Mouse (Mus musculus): ENCODE measurements around the gene Amz2. TPM values are rescaled to one million over a fixed set of nuclear protein-coding genes. Genes with fewer than 3 reads are reported as not detected.

Gene Amz2
- polyA plus RNA-seq, 1 experiment from 2014 or later, result 50.1 TPM

DNA sequence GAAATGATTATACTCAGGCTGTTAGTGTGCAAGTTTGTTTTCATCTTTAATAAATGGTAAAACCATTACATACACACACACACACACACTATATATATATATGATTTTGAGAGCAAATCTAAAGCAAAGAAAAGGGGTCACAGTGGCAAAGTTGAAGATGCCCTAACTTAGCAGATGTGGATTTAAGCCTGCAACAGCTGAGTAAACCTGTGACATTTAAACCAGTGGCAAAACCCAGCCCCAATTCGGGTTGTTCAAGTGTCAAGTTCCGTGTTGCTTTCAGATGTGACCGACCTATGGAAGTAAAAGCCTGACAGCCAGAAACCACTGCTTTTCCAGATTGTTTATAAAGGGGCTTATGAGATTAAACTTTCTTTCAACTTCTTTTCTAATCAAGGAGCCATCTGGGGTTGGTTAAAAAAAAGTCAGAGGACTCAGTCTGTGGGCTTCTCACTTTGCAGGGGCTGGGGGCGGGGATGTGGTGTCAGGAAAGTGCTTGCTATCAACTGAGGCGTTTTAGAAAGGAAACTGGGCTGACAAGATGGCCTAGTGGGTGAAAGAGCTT is 16.5 kb downstream of the Amz2 start:
- Histone ChIP-seq H3K4me1 (ENCODE audit: control insufficient read depth, insufficient read depth, low read length) (no peaks in the 10 kb centered on the region), H3K4me3 (ENCODE audit: low read depth, low read length) (no peak overlapping the region), H3K4me2 (ENCODE audit: low read depth, severe bottlenecking) (no peak overlapping the region), H3K9ac (ENCODE audit: low read length) (no peak overlapping the region), H3K27me3 (ENCODE audit: control insufficient read depth, insufficient read depth, low read length) (no peaks in the 10 kb centered on the region), H3K27ac (replicated peaks; ENCODE audit: low read depth, low read length) (no peak overlapping the region), H3K36me3 (ENCODE audit: control insufficient read depth, insufficient read depth, low read length) (no peaks in the 10 kb centered on the region), H3K9me3 (ENCODE audit: control insufficient read depth, low read length) (no peaks in the 10 kb centered on the region)
- DNase-seq (ENCODE audit: low spot score) (no peak), ATAC-seq (ENCODE audit: insufficient number of reproducible peaks, low FRiP score, low TSS enrichment, low read depth) (no peak)
- WGBS, result 36% methylated on average over 5 of the region's 5 CpGs

- WGBS, result 94% methylated on average over 8 of the region's 8 CpGs
- Histone ChIP-seq H3K4me2 (ENCODE audit: low read depth, severe bottlenecking) (no peak overlapping the region), H3K9ac (ENCODE audit: low read length) (no peak overlapping the region), H3K36me3 (ENCODE audit: control insufficient read depth, insufficient read depth, low read length) (no peaks in the 10 kb centered on the region), H3K27ac (replicated peaks; ENCODE audit: low read depth, low read length) (no peak overlapping the region), H3K4me3 (ENCODE audit: low read depth, low read length) (no peak overlapping the region), H3K4me1 (ENCODE audit: control insufficient read depth, insufficient read depth, low read length) (no peaks in the 10 kb centered on the region), H3K27me3 (ENCODE audit: control insufficient read depth, insufficient read depth, low read length) (no peaks in the 10 kb centered on the region), H3K9me3 (ENCODE audit: control insufficient read depth, low read length) (no peaks in the 10 kb centered on the region)
- ATAC-seq (ENCODE audit: insufficient number of reproducible peaks, low FRiP score, low TSS enrichment, low read depth) (no peak), DNase-seq (ENCODE audit: low spot score) (no peak)
Observed at GRCm38 (mm10) chr11:109443468-109444263, 17.9 kb downstream of the Amz2 start.

- no peak overlapping the region for H3K9ac ChIP-seq (ENCODE audit: low read length)
- no peaks in the 10 kb centered on the region for H3K27me3 ChIP-seq (ENCODE audit: control insufficient read depth, insufficient read depth, low read length)
- no peaks in the 10 kb centered on the region for H3K4me1 ChIP-seq (ENCODE audit: control insufficient read depth, insufficient read depth, low read length)
- 65% methylated on average over 7 of the region's 7 CpGs for WGBS
- no peaks in the 10 kb centered on the region; the same call in 1 of the 2 replicates for H3K36me3 ChIP-seq (ENCODE audit: control insufficient read depth, insufficient read depth, low read length)
- no peak overlapping the region for H3K4me2 ChIP-seq (ENCODE audit: low read depth, severe bottlenecking)
- no peak for ATAC-seq (ENCODE audit: insufficient number of reproducible peaks, low FRiP score, low TSS enrichment, low read depth)
- H3K4me3 ChIP-seq (ENCODE audit: low read depth, low read length), result no peak overlapping the region
- no peaks in the 10 kb centered on the region for H3K9me3 ChIP-seq (ENCODE audit: control insufficient read depth, low read length)
- H3K27ac ChIP-seq (replicated peaks; ENCODE audit: low read depth, low read length), result no peak overlapping the region
- DNase-seq (ENCODE audit: low spot score), result peak; percentile 61
Observed at GRCm38 (mm10) chr11:109444600-109444999, 18.9 kb downstream of the Amz2 start.

DNA sequence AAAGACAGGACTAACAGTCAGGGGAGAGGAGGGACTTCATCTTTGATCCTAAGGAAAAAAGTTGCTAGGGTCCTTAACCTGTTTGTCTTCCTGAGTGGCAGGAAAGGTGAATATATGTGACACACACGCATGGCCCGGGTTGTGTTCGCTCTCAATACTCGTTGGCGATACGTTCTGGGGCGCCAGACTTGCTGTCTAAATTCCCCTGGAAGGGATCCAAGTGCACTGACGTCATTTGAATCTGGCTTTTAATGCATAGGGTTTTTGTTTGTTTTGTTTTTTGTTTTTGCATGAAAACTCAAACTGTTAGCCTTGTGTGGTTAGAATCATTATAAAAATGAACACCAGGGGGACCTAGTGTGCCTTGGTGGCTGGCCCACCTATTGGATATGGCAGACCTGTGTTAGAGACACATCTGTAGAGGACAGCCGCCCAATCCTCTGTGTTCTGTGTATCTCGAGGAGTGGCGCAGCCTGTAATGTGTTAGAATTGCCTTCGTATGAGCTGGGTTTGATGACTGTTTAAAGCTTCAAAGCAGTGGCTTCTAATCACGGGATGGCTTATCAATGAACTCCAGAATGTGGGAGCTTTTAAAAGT is 19.8 kb downstream of the Amz2 start:
- WGBS, result 56% methylated on average over 13 of the region's 13 CpGs
- DNase-seq (ENCODE audit: low spot score), result peak; percentile 43
- no peaks in the 10 kb centered on the region; the same call in 1 of the 2 replicates for H3K36me3 ChIP-seq (ENCODE audit: control insufficient read depth, insufficient read depth, low read length)
- no peaks in the 10 kb centered on the region for H3K27me3 ChIP-seq (ENCODE audit: control insufficient read depth, insufficient read depth, low read length)
- no peak overlapping the region for H3K4me2 ChIP-seq (ENCODE audit: low read depth, severe bottlenecking)
- no peak overlapping the region for H3K9ac ChIP-seq (ENCODE audit: low read length)
- no peak overlapping the region for H3K4me3 ChIP-seq (ENCODE audit: low read depth, low read length)
- H3K9me3 ChIP-seq (ENCODE audit: control insufficient read depth, low read length), result no peaks in the 10 kb centered on the region
- no peak overlapping the region for H3K27ac ChIP-seq (replicated peaks; ENCODE audit: low read depth, low read length)
- ATAC-seq (ENCODE audit: insufficient number of reproducible peaks, low FRiP score, low TSS enrichment, low read depth), result no peak
- H3K4me1 ChIP-seq (ENCODE audit: control insufficient read depth, insufficient read depth, low read length), result no peaks in the 10 kb centered on the region

DNA sequence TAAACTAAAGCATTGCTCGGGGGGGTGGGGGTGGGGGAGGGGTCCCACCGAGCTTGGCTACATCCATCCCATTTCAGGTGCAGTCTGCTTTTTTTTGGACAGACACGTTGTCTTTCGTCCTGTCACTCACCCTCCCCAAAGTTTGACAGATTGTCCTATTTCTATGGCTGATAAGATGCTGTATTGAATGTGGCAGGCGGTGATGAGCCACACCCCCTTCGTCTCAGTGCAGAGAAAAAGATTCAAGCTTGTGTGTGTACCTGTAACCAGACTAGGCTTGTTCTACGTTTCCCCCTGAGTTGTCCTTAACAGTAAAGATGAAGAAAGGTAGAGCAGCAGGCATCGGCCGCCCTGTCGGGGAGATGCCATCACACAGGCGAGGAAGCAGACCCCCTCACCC is 25.4 kb downstream of the Amz2 start:
- Histone ChIP-seq H3K4me2 (ENCODE audit: low read depth, severe bottlenecking) (no peak overlapping the region), H3K9ac (ENCODE audit: low read length) (no peak overlapping the region), H3K4me3 (ENCODE audit: low read depth, low read length) (no peak overlapping the region), H3K27ac (replicated peaks; ENCODE audit: low read depth, low read length) (no peak overlapping the region), H3K9me3 (ENCODE audit: control insufficient read depth, low read length) (no peaks in the 10 kb centered on the region), H3K36me3 (ENCODE audit: control insufficient read depth, insufficient read depth, low read length) (peaks cover 3% of the 10 kb centered on the region; the same call in 1 of the 2 replicates), H3K4me1 (ENCODE audit: control insufficient read depth, insufficient read depth, low read length) (no peaks in the 10 kb centered on the region), H3K27me3 (ENCODE audit: control insufficient read depth, insufficient read depth, low read length) (no peaks in the 10 kb centered on the region)
- DNase-seq (ENCODE audit: low spot score) (no peak), ATAC-seq (ENCODE audit: insufficient number of reproducible peaks, low FRiP score, low TSS enrichment, low read depth) (no peak)
- WGBS, result 88% methylated on average over 11 of the region's 11 CpGs

DNA sequence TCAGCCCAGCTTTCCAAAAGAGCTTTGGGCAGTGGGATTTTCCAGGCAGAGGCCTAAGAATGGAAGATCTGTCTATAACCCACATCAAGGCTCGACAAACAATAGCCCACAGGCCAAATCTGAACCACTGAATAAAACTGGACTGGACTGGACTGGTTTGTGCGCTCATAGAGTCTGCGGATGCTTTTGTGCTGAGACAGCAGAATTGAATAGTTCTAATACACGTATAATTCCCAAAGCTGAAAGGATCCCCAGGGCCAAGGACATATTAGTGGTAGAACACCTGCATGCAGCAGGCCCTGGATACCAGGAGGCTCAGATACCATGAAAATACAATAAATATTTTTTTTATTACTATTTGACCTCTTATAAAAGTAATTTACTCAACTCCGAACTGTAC is 30.5 kb downstream of the Amz2 start:
- Histone ChIP-seq H3K4me3 (ENCODE audit: low read depth, low read length) (no peak overlapping the region), H3K36me3 (ENCODE audit: control insufficient read depth, insufficient read depth, low read length) (0 out of 2 replicates have a peak, but pooled peaks cover 3% of the 10 kb centered on the region), H3K9ac (ENCODE audit: low read length) (no peak overlapping the region), H3K27ac (replicated peaks; ENCODE audit: low read depth, low read length) (no peak overlapping the region), H3K27me3 (ENCODE audit: control insufficient read depth, insufficient read depth, low read length) (no peaks in the 10 kb centered on the region), H3K4me2 (ENCODE audit: low read depth, severe bottlenecking) (no peak overlapping the region), H3K9me3 (ENCODE audit: control insufficient read depth, low read length) (no peaks in the 10 kb centered on the region), H3K4me1 (ENCODE audit: control insufficient read depth, insufficient read depth, low read length) (no peaks in the 10 kb centered on the region)
- ATAC-seq (ENCODE audit: insufficient number of reproducible peaks, low FRiP score, low TSS enrichment, low read depth), result no peak
- WGBS, result 92% methylated on average over 5 of the region's 5 CpGs
- DNase-seq (ENCODE audit: low spot score), result no peak

DNA sequence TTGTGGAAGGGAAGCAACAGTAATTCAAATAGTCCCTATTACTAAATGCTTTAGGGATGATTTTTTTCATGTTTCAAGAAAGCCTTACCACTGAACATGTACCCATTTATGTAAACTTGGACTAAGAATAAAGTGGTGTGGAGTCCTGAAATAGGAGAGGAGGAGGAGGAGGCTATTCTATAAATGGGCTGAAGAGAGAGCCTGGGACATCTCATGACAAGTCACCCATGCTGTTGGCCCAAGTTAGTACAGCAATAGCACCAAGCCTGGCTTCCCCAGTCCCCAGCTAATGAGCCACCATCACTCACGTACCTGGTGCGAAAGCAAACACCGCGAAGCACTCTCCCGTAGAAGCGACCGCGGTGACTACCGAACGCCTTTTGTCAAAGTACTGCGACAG is 32.4 kb downstream of the Amz2 start:
- no peak for ATAC-seq (ENCODE audit: insufficient number of reproducible peaks, low FRiP score, low TSS enrichment, low read depth)
- no peaks in the 10 kb centered on the region for H3K9me3 ChIP-seq (ENCODE audit: control insufficient read depth, low read length)
- H3K9ac ChIP-seq (ENCODE audit: low read length), result no peak overlapping the region
- no peak overlapping the region for H3K27ac ChIP-seq (replicated peaks; ENCODE audit: low read depth, low read length)
- H3K4me3 ChIP-seq (ENCODE audit: low read depth, low read length), result no peak overlapping the region
- WGBS, result 95% methylated on average over 11 of the region's 11 CpGs
- H3K36me3 ChIP-seq (ENCODE audit: control insufficient read depth, insufficient read depth, low read length), result 0 out of 2 replicates have a peak, but pooled peaks cover 2% of the 10 kb centered on the region
- H3K4me2 ChIP-seq (ENCODE audit: low read depth, severe bottlenecking), result no peak overlapping the region
- no peaks in the 10 kb centered on the region for H3K4me1 ChIP-seq (ENCODE audit: control insufficient read depth, insufficient read depth, low read length)
- DNase-seq (ENCODE audit: low spot score), result no peak
- H3K27me3 ChIP-seq (ENCODE audit: control insufficient read depth, insufficient read depth, low read length), result no peaks in the 10 kb centered on the region

- H3K9me3 ChIP-seq (ENCODE audit: control insufficient read depth, low read length), result no peaks in the 10 kb centered on the region
- DNase-seq (ENCODE audit: low spot score), result no peak
- H3K27me3 ChIP-seq (ENCODE audit: control insufficient read depth, insufficient read depth, low read length), result no peaks in the 10 kb centered on the region
- no peak overlapping the region for H3K9ac ChIP-seq (ENCODE audit: low read length)
- ATAC-seq (ENCODE audit: insufficient number of reproducible peaks, low FRiP score, low TSS enrichment, low read depth), result no peak
- H3K4me3 ChIP-seq (ENCODE audit: low read depth, low read length), result no peak overlapping the region
- H3K4me1 ChIP-seq (ENCODE audit: control insufficient read depth, insufficient read depth, low read length), result no peaks in the 10 kb centered on the region
- H3K36me3 ChIP-seq (ENCODE audit: control insufficient read depth, insufficient read depth, low read length), result peaks cover 4% of the 10 kb centered on the region; the same call in 1 of the 2 replicates
- no peak overlapping the region for H3K27ac ChIP-seq (replicated peaks; ENCODE audit: low read depth, low read length)
- no peak overlapping the region for H3K4me2 ChIP-seq (ENCODE audit: low read depth, severe bottlenecking)
- WGBS, result 86% methylated on average over 5 of the region's 5 CpGs
Observed at GRCm38 (mm10) chr11:109460586-109460985, 34.8 kb downstream of the Amz2 start.
